Mouse (Mus musculus) adrenal gland, postnatal 25 days (tissue): Measurements from ENCODE around the gene Crat. TPM values are rescaled to one million over a fixed set of nuclear protein-coding genes. Genes with fewer than 3 reads are reported as not detected.
A peak's percentile ranks its signal among the peaks of the same experiment; 100 is the strongest.

Experiments
- DNase-seq: peaks from one replicate; pipeline ENCODE4 v3.0.0; 2021; ENCODE audit warnings: mixed read lengths
- microRNA-seq, 2 experiments: library from miRNA; unstranded; fragments of <30 nt; microRNA quantifications; one replicate each; pipeline ENCODE4 v1.2.0; 2021
- total RNA-seq: library from RNA; stranded (reverse); gene quantifications from 2 replicates; pipeline ENCODE4 v1.2.3, GENCODE M21; 2021

Crat gene
- total RNA-seq, 1 experiment from 2014 or later, result 130 TPM

DNA sequence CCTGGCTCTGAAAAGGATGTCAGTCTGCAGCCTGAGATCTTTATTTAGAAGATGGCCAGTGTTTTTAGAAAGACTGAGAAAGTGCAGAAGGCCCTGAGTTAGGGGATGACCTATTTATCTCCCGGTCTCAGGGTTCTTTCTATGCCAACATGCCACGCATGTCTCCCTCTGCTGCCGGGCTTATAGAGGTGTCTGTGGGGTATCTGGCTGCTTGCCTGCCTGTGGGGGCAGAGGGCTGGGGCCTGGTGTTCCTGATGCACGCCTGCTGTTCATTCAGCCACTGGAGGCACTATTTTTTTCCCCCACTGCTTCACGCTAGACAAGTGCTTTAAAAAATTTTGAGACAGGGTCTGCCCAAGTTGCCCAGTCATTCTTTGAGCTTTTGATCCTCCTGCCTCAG is 49.4 kb downstream of the Crat start:
- no peak for DNase-seq

DNA sequence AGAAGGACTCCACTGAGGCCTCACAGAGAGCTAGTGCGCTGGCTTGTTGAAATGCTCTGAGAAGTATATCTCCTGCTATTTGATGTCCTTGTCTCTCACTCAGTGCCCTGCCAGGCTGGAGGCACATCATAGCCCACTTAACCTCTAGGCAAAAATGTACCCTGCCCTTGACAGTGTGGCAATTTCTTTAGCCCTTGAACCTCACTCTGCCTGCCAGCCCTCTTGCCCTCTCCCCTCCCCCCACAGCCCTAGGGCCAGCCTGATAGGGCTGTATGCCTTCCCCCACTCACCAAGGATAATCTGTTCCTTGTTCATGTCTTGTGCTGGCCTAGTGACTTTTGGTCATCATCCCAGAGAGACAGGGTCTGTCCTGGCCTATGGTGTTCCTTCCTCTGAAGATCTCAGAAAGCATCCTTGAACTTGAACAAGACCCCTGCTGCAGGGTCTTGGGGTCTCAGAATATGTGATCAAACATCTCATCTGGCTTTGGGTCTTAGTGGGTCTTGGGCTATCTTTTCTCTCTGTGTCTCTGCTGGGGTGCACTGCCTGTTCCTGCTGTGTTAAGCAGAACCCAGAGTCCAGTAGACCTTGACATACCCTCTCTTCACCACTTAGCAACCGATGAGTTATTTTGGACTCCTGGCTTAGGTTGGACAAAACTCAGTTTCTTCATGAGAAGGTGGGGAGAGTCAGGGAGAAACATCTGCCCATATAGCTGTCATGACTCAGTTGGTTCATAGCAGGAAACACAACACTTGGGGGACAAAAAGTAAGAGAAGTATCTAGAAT is 50.1 kb downstream of the Crat start:
- no peak for DNase-seq

- peak; percentile 97 for DNase-seq
Measured at GRCm38 (mm10) chr2:30363773-30364650, 51.6 kb downstream of the Crat start, which contains the start of gene Miga2. Miga2 (plus strand) TSS chr2:30364233.

DNA sequence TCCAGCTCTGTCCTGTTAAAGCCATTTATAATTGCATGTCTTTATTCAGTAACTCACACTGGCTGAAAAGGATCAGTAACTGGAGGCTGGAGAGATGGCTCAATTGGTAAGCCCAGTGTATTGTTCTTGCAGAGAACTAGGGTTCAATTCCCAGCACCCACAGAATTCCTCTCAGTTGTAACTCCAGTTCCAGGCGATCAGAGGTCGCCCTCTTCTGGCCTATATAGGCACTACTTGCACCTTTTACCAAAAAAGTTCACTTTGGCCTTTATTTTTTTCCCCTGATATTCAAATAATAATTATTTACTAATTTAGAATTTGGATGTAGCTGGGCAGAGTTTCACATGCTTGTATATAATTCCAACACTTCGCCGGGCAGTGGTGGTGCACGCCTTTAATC is 52.7 kb downstream of the Crat start:
- no peak for DNase-seq

DNA sequence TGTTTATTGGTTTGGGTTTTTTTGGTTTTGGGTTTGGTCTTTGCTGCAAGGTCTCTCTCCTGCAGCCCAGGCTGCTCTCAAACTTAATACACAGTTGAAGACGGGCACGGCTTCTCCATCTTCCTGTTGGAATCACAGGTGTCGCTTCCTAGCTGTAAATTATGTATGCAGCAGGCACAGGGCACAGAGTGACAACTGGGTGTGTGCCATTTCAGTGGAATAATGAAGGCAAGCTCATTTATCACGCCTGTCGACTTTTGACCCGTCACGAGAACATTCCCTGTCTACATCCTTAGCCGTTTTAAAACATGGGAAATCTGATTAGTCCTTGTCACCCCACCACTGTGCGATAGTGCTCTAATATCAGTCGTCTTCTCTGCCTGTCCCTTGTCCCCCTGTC is 55.0 kb downstream of the Crat start:
- no peak for DNase-seq

- peak; percentile 93 for DNase-seq
Measured at GRCm38 (mm10) chr2:30358533-30359531, 56.8 kb downstream of the Crat start, which contains the start of gene Sh3glb2. Sh3glb2 (minus strand) TSS chr2:30359337.

- no peak for DNase-seq
Measured at GRCm38 (mm10) chr2:30357552-30358510, 57.8 kb downstream of the Crat start.

GRCm38 (mm10) chr2:30356906-30357305 is 58.7 kb downstream of the Crat start:
- DNase-seq, result no peak

DNA sequence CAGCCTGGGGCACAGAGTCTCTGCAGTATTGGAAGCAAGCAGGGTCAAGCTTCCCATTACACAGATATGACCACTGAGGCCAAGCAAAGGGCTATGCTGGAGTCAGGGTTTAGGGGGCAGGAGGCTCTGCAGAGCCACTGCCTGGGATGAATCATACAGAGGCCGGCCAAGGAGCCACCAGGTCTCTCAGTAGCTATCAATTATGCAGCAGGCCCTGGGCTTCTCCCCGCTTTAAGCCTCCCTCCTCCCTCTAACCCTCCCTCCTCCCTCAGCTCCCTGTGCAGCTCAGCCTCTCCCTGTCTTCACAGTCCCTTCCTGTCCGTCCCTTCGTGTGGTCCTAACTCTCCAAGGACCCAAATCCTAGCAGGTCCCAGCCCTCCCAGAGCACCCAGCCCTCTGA is 59.3 kb downstream of the Crat start:
- DNase-seq, result no peak

DNA sequence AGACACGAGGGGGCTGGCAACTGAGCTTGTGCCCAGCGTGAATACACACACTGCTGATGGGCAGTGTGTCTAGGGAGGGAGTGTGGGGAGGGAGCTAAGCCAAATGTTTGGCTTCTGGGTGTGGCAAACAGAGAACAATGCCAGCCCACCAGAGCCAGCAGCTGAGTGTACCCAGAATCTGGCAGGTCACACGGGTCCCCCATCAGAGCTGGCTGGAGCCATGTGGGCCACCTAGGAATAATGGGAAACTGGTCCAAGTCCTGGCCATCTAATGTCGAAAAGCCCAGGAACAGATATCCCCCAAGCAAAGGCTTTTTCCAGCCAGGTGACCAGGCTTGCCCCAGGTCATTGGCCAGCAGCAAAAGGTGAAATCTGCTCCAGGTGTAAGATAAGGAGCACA is 59.8 kb downstream of the Crat start:
- no peak for DNase-seq

GRCm38 (mm10) chr2:30351149-30351548 is 64.5 kb downstream of the Crat start:
- DNase-seq, result no peak

Small RNA genes within 50 kb of the gene (microRNA-seq; reads per million reads assigned to microRNA genes)
- 0 reads per million in 2 experiments for gene Gm47292

Other genes starting within 250 kb of the Crat start
- gene Endog, start 244.3 kb downstream of the Crat start, total RNA-seq, result 29.5 and 34.8 TPM in 2 replicates
- gene Spout1, start 237.4 kb downstream of the Crat start, total RNA-seq, result 25.9 and 28.7 TPM in 2 replicates
- 25.7 and 28.7 TPM in 2 replicates for gene Kyat1, start 210.0 kb downstream of the Crat start, total RNA-seq
- 51.1 and 52.2 TPM in 2 replicates for gene Lrrc8a, start 178.1 kb downstream of the Crat start, total RNA-seq
- 1.5 and 2.9 TPM in 2 replicates for gene Gm28035, start 175.2 kb downstream of the Crat start, total RNA-seq
- 9.6 and 18.1 TPM in 2 replicates for gene Phyhd1, start 149.6 kb downstream of the Crat start, total RNA-seq
- not detected in 2 replicates for gene Gm28038, start 134.8 kb downstream of the Crat start, total RNA-seq
- 39.7 and 47.3 TPM in 2 replicates for gene Dolk, start 129.5 kb downstream of the Crat start, total RNA-seq
- gene Nup188, start 129.4 kb downstream of the Crat start, total RNA-seq, result 38.0 and 38.9 TPM in 2 replicates
- 90.0 and 111 TPM in 2 replicates for gene Sh3glb2, start 56.5 kb downstream of the Crat start, total RNA-seq
- 65.4 and 83.5 TPM in 2 replicates for gene Miga2, start 51.6 kb downstream of the Crat start, total RNA-seq
- gene Dolpp1, start 23.6 kb downstream of the Crat start, total RNA-seq, result 22.3 and 28.5 TPM in 2 replicates
- gene Ptpa, start 226 bp upstream of the Crat start, total RNA-seq, result 130 and 145 TPM in 2 replicates
- gene Ier5l, start 58.4 kb upstream of the Crat start, total RNA-seq, result 5.9 and 6.3 TPM in 2 replicates
- gene Cstad, start 179.2 kb upstream of the Crat start, total RNA-seq, result 1.6 and 4.4 TPM in 2 replicates